Comparison of ENCODE assay signal across 17 mouse cellular contexts in genomic region chr12:110851923-110852322, GRCm38 (mm10). TPM values are rescaled to one million over a fixed set of nuclear protein-coding genes. Genes with fewer than 3 reads are reported as not detected.
DNase-seq lines count a peak whose midpoint lies in the region; ATAC-seq and TF ChIP-seq lines count a peak whose summit lies in the region.
"Had no signal": no experiment of that assay in that cellular context is flagged by ENCODE, and none has a peak within 500 bp of the region (broad histone marks: within the 10 kb centered on the region; RNA-seq: fewer than 3 reads in every experiment).

No protein-coding gene starts in this region.

- H3K9me3 ChIP-seq in intestine, embryonic 15.5 days, result no peaks in the 10 kb centered on the region
- no peaks in the 10 kb centered on the region for H3K9me3 ChIP-seq in intestine, embryonic 16.5 days (ENCODE audit: control insufficient read depth, low read length)
- no peaks in the 10 kb centered on the region for H3K9me3 ChIP-seq in intestine, postnatal 0 days (ENCODE audit: control insufficient read depth)
- H3K9me3 ChIP-seq in megakaryocyte, embryonic 14.5 days, result no peaks in the 10 kb centered on the region
- H3K9me3 ChIP-seq: embryonic facial prominence, embryonic 12.5 days; forebrain, embryonic 10.5 days; hindbrain, embryonic 13.5 days; neural tube, embryonic 12.5 days had no signal

- intact Hi-C loops in gastrocnemius, postnatal 14 days (cut with DNase I; ENCODE audit: low total_unique reads), result no loop called here

- peak overlapping the region; percentile 86; the same call in 1 of the 2 replicates for H3K9ac ChIP-seq in intestine, embryonic 15.5 days
- H3K9ac ChIP-seq in intestine, embryonic 16.5 days (ENCODE audit: low read depth, low read length), result no peak overlapping the region; the same call in 1 of the 2 replicates
- no peak overlapping the region for H3K9ac ChIP-seq in intestine, postnatal 0 days (ENCODE audit: low read depth, low read length)
- H3K9ac ChIP-seq: neural tube, embryonic 12.5 days had no signal

- H3K27me3 ChIP-seq in intestine, embryonic 15.5 days (replicated peaks), result no peaks in the 10 kb centered on the region
- no peaks in the 10 kb centered on the region for H3K27me3 ChIP-seq in intestine, embryonic 16.5 days (replicated peaks; ENCODE audit: control insufficient read depth, insufficient read depth, low read length)
- H3K27me3 ChIP-seq in intestine, postnatal 0 days (replicated peaks; ENCODE audit: control insufficient read depth, insufficient read depth, low read length), result no peaks in the 10 kb centered on the region
- H3K27me3 ChIP-seq in megakaryocyte, embryonic 14.5 days (replicated peaks), result no peaks in the 10 kb centered on the region
- H3K27me3 ChIP-seq: CH12.LX; embryonic facial prominence, embryonic 12.5 days; neural tube, embryonic 12.5 days; Patski had no signal

- H3K4me3 ChIP-seq in intestine, embryonic 15.5 days (replicated peaks), result no peak overlapping the region
- no peak overlapping the region for H3K4me3 ChIP-seq in intestine, embryonic 16.5 days (ENCODE audit: low read length)
- no peak overlapping the region for H3K4me3 ChIP-seq in intestine, postnatal 0 days (ENCODE audit: low read depth, low read length)
- H3K4me3 ChIP-seq in megakaryocyte, embryonic 14.5 days (replicated peaks), result peak overlapping the region; percentile 96
- H3K4me3 ChIP-seq: neural tube, embryonic 12.5 days had no signal

- WGBS in intestine, embryonic 15.5 days, result 73% methylated on average over 1 of the region's 1 CpGs
- WGBS in intestine, embryonic 16.5 days, result 76% methylated on average over 1 of the region's 1 CpGs
- WGBS in intestine, postnatal 0 days, result 57% methylated on average over 1 of the region's 1 CpGs

- H3K4me1 ChIP-seq in intestine, embryonic 15.5 days (replicated peaks), result peaks cover 13% of the 10 kb centered on the region
- H3K4me1 ChIP-seq in intestine, embryonic 16.5 days (ENCODE audit: control insufficient read depth, insufficient read depth, low read length), result peaks cover 16% of the 10 kb centered on the region
- H3K4me1 ChIP-seq in intestine, postnatal 0 days (replicated peaks; ENCODE audit: control insufficient read depth, insufficient read depth, low read length), result peaks cover 7% of the 10 kb centered on the region; the same call in 1 of the 2 replicates
- H3K4me1 ChIP-seq in megakaryocyte, embryonic 14.5 days, result peaks cover 74% of the 10 kb centered on the region

- H3K4me2 ChIP-seq in intestine, embryonic 15.5 days (replicated peaks), result no peak overlapping the region
- no peak overlapping the region for H3K4me2 ChIP-seq in intestine, embryonic 16.5 days (ENCODE audit: low read depth, low read length)
- no peak overlapping the region; the same call in 1 of the 2 replicates for H3K4me2 ChIP-seq in intestine, postnatal 0 days (replicated peaks; ENCODE audit: low read depth)

- no peak for TF ChIP-seq CTCF in intestine, postnatal 0 days (IDR thresholded peaks at IDR 0.05; ENCODE audit: low read depth)

- ATAC-seq in intestine, embryonic 15.5 days, result no peak
- ATAC-seq in intestine, embryonic 16.5 days, result no peak
- ATAC-seq in intestine, postnatal 0 days, result no peak
- ATAC-seq: Patski had no signal

- DNase-seq in cerebellum, adult 9-10 months, result peak; percentile 14
- no peak for DNase-seq in cerebellum, adult 9-11 months
- no peak for DNase-seq in neural tube, embryonic 10.5 days (ENCODE audit: extremely low spot score, low spot score)
- no peak for DNase-seq in gastrocnemius, postnatal 14 days
- DNase-seq: kidney, adult 18-20 months; left cerebral cortex, postnatal 4 days; lung, adult 2 months had no signal

- no peak overlapping the region for H3K27ac ChIP-seq in intestine, embryonic 15.5 days
- H3K27ac ChIP-seq in intestine, embryonic 16.5 days (ENCODE audit: low read length), result no peak overlapping the region
- H3K27ac ChIP-seq in intestine, postnatal 0 days (ENCODE audit: low read depth, low read length), result 0 out of 2 replicates have a peak overlapping the region, but pooled peaks have one; percentile 84
- H3K27ac ChIP-seq: embryonic facial prominence, embryonic 12.5 days; forebrain, embryonic 10.5 days; hindbrain, embryonic 13.5 days; neural tube, embryonic 12.5 days had no signal

- peaks cover 3% of the 10 kb centered on the region; the same call in 1 of the 2 replicates for H3K36me3 ChIP-seq in intestine, embryonic 15.5 days
- no peaks in the 10 kb centered on the region; the same call in 1 of the 2 replicates for H3K36me3 ChIP-seq in intestine, embryonic 16.5 days (ENCODE audit: control insufficient read depth, insufficient read depth, low read length)
- peaks cover 18% of the 10 kb centered on the region for H3K36me3 ChIP-seq in intestine, postnatal 0 days (ENCODE audit: control insufficient read depth, insufficient read depth)
- H3K36me3 ChIP-seq in megakaryocyte, embryonic 14.5 days (replicated peaks; ENCODE audit: low read length), result peaks cover 34% of the 10 kb centered on the region

RNA-seq across cellular contexts. Expression of gene Zfp839, which starts 1.9 kb away (rescaled TPM):
- polyA plus RNA-seq in intestine, embryonic 15.5 days (2015; fragmentation: Nextera tagmentation; extraction: Ambion mirVana), result 4.5 and 4.9 TPM in 2 replicates
- polyA plus RNA-seq in intestine, embryonic 16.5 days (2015; fragmentation: Nextera tagmentation; extraction: Ambion mirVana), result 3.7 and 4.9 TPM in 2 replicates
- polyA plus RNA-seq in intestine, postnatal 0 days (2015; fragmentation: Nextera tagmentation; extraction: Ambion mirVana), result 1.6 and 2.3 TPM in 2 replicates
- polyA plus RNA-seq in megakaryocyte, embryonic 14.5 days (2012; ENCODE audit: insufficient read depth, low replicate concordance), result 1.0 and 4.3 TPM in 2 replicates
- 1 to 10 TPM; 3.9 to 5.4 TPM for total RNA-seq in gastrocnemius, postnatal 14 days (2021)

RNA-seq across cellular contexts. Expression of gene Mok, which starts 11.2 kb away (rescaled TPM):
- 2.4 and 2.6 TPM in 2 replicates for polyA plus RNA-seq in intestine, embryonic 15.5 days (2015; fragmentation: Nextera tagmentation; extraction: Ambion mirVana)
- 1.7 and 2.9 TPM in 2 replicates for polyA plus RNA-seq in intestine, embryonic 16.5 days (2015; fragmentation: Nextera tagmentation; extraction: Ambion mirVana)
- 0.80 and 0.85 TPM in 2 replicates for polyA plus RNA-seq in intestine, postnatal 0 days (2015; fragmentation: Nextera tagmentation; extraction: Ambion mirVana)
- 2.1 and 2.3 TPM in 2 replicates for polyA plus RNA-seq in megakaryocyte, embryonic 14.5 days (2012; ENCODE audit: insufficient read depth, low replicate concordance)
- total RNA-seq in gastrocnemius, postnatal 14 days (2021), result under 1 TPM; 0.25 to 0.31 TPM

RNA-seq across cellular contexts. Expression of gene Cinp, which starts 37.0 kb away (rescaled TPM):
- polyA plus RNA-seq in intestine, embryonic 15.5 days (2015; fragmentation: Nextera tagmentation; extraction: Ambion mirVana), result 69.6 and 74.2 TPM in 2 replicates
- 65.0 and 72.7 TPM in 2 replicates for polyA plus RNA-seq in intestine, embryonic 16.5 days (2015; fragmentation: Nextera tagmentation; extraction: Ambion mirVana)
- polyA plus RNA-seq in intestine, postnatal 0 days (2015; fragmentation: Nextera tagmentation; extraction: Ambion mirVana), result 30.5 and 31.0 TPM in 2 replicates
- 11.5 and 21.2 TPM in 2 replicates for polyA plus RNA-seq in megakaryocyte, embryonic 14.5 days (2012; ENCODE audit: insufficient read depth, low replicate concordance)
- 10 to 100 TPM; 30.5 to 32.9 TPM for total RNA-seq in gastrocnemius, postnatal 14 days (2021)

RNA-seq across cellular contexts. Expression of gene Tecpr2, which starts 37.1 kb away (rescaled TPM):
- polyA plus RNA-seq in intestine, embryonic 15.5 days (2015; fragmentation: Nextera tagmentation; extraction: Ambion mirVana), result 3.0 and 3.1 TPM in 2 replicates
- 2.2 and 2.4 TPM in 2 replicates for polyA plus RNA-seq in intestine, embryonic 16.5 days (2015; fragmentation: Nextera tagmentation; extraction: Ambion mirVana)
- polyA plus RNA-seq in intestine, postnatal 0 days (2015; fragmentation: Nextera tagmentation; extraction: Ambion mirVana), result 1.3 and 1.6 TPM in 2 replicates
- polyA plus RNA-seq in megakaryocyte, embryonic 14.5 days (2012; ENCODE audit: insufficient read depth, low replicate concordance), result 4.0 and 4.3 TPM in 2 replicates
- 1 to 10 TPM; 2.7 to 2.8 TPM for total RNA-seq in gastrocnemius, postnatal 14 days (2021)
